Mouse (Mus musculus) Patski (cell line): ENCODE measurements around the gene Zc3h7b. TPM values are rescaled to one million over a fixed set of nuclear protein-coding genes. Genes with fewer than 3 reads are reported as not detected.

ENCODE experiments used
- ATAC-seq: fragments of 100-300 bp; one replicate; pipeline ENCODE4 v1.8.0; 2021
- CTCF ChIA-PET: fragments of 350-600 bp; sonication (Branson Sonifier 250); formaldehyde crosslinking; loops from one replicate; lab custom pipeline; 2022; ENCODE audit warnings: inconsistent platforms; lab: Charles Lee
- POLR2A ChIA-PET: fragments of 350-600 bp; sonication (Branson Sonifier 250); formaldehyde crosslinking; loops from one replicate; lab custom pipeline; 2022; ENCODE audit warnings: antibody characterized with exemption, inconsistent platforms; lab: Charles Lee
- DNase-seq: peaks from one replicate; pipeline ENCODE4 v3.0.0-alpha.2; 2011; ENCODE audit warnings: low read depth, low spot score
- H3K27me3 ChIP-seq: fragments of 371-371 bp; one replicate; pipeline ENCODE4 v1.5.1; 2021
- CTCF ChIP-seq: fragments of 100-300 bp; IDR thresholded peaks from one replicate; pipeline ENCODE4 v1.5.1; 2021
- in situ Hi-C: fragments of 300-500 bp; cut with MboI; formaldehyde crosslinking; loops from 3 replicates; pipeline ENCODE4 v1.11.1; 2018; ENCODE audit warnings: low pct_unique_long_range_greater_than_20kb, mixed read lengths
- polyA plus RNA-seq: library from polyadenylated mRNA; unstranded; gene quantifications from one replicate; pipeline ENCODE4 v1.2.3, GENCODE M21; 2021

Gene Zc3h7b
- polyA plus RNA-seq, 1 experiment from 2014 or later: 90.0 TPM

DNA sequence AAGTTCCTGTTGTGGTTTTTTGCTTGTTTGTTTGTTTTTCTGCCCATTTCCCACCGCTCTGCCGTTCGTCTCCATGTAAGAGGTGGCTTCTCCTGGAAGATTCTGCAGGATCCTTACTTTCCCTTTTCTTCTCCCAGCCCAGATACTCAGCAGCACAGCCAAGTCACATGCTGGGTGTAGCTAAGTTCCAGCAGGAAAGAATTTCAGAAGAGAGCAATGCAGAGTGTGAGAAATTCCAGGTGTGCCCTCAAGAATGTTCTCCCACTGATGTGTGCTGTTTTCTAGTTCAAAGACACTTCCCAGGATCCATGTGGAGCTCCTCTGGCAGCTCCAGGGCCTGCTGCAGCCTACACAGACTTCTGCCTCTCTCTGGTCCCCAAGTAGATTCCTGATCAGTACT, 60.0 kb downstream of the Zc3h7b start:
- ATAC-seq: no peak
- H3K27me3 ChIP-seq: no peaks in the 10 kb centered on the region
- in situ Hi-C loops: no loop called here
- no peak for DNase-seq
- POLR2A ChIA-PET: no interaction called here
- no peak for TF ChIP-seq CTCF
- CTCF ChIA-PET: interaction anchor here (1.0 to 2.1 kb wide), 2 partner anchors 9 to 11 kb away, joined by 3 to 5 read pairs; no protein-coding TSS in a partner anchor

DNA sequence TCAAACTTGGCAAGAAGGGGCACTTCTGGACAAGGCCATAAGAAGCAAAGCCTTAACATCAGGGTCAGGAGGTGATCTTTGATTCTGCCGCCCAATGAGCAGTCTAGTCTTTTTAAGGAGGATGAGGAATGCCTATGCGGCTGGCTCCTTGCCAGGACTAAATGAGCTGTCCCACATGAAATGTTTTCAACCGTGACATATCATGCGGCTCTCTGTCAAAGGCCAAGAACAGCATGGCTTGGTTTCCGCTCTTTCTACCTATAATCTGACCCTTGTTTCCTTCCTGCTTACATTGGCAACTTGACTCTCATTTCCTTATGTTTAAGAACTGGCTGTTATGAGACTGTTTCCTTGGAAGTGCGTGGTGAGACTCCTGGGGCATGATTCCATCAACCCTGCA, 60.8 kb downstream of the Zc3h7b start:
- POLR2A ChIA-PET: no interaction called here

DNA sequence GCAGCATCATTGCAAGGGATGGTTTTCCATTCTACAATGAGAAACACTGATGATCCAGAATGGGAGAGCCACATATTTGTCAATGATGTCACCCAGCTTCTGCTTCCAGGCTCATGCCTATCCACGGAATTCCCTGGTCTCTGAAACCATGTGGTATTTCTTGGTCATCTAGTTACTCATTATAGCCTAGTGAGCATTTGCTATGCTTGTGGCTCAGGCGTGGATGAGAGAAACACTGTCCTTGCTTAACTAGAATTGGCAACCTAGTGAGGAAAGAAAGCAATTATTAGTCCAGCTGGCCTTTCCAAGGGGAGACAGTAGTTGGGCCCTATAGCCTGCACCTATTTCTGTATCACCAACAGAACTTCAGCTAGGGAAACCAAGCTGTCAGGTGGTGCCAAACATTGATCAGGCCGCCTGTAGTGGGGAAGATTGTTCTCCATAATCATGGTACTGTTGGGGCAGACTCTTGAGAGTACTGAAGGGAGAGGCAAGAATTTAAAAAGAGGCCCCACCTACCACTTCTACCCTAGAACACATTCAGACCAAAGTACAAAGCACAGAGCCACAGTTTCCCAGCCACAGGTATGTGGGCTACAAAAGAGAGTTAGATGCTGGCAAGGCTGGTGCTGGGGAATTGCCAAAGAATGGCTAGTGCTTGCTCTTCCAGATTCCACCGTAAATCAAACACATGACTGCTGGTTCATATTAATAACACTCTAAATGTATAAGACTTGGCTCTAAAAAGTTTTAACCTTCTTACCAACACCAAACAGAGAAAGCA, 62.0 kb downstream of the Zc3h7b start:
- ChIA-PET POLR2A (no interaction called here), CTCF (interaction anchor here (1.3 kb wide), 1 partner anchor 105 kb away, joined by 3 read pairs; no protein-coding TSS in a partner anchor)
- ATAC-seq: no peak
- in situ Hi-C loops: no loop called here
- DNase-seq: peak; percentile 48
- no peaks in the 10 kb centered on the region for H3K27me3 ChIP-seq
- TF ChIP-seq CTCF: no peak

More for the DNA sequence above, 60.8 kb downstream of the Zc3h7b start:
- in situ Hi-C loops: no loop called here
- H3K27me3 ChIP-seq: no peaks in the 10 kb centered on the region
- ATAC-seq: no peak
- CTCF ChIA-PET: interaction anchor here (1.3 kb wide), 1 partner anchor 106 kb away, joined by 3 read pairs; no protein-coding TSS in a partner anchor
- TF ChIP-seq CTCF: no peak
- peak; percentile 49 for DNase-seq

DNA sequence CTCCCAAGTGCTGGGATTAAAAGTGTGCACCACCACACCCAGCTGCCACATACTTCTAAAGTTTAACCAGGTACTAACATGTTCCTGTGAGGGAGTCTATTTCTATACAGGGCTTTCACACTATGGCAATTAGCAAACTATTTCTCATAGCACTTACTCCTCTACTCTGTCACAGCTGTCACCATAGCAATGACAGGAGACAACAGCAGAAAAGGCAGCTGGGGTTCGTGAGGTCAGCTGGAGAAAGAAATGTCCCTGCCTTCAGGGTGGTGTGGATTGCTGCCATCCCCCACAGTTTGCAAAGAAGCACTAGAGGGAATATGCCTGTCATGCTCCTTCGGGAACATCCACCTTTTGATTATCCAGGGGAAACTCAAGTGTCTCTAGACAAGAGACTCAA, 63.9 kb downstream of the Zc3h7b start:
- in situ Hi-C loops: no loop called here
- no peaks in the 10 kb centered on the region for H3K27me3 ChIP-seq
- DNase-seq (no peak), ATAC-seq (no peak)
- CTCF ChIA-PET: no interaction called here
- POLR2A ChIA-PET: no interaction called here
- TF ChIP-seq CTCF: no peak

DNA sequence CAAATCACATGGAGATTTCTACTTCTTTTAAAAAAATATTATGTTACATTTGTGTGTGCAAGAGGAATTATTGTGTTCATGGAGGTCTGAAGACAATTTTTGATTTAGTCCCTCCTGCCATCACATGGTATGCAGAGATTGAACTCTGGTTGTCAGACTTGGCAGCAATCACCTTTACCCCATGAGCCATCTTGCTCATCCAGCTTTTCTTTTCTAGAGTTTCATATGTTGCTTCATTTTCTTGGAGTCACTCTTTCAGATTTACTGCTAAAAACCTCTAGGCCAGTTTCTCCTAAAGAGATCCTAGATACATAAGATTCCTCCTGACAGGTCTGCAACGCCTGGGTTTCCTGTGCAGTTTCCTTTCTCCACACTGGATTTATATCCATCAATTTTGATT, 64.7 kb downstream of the Zc3h7b start:
- no peak for DNase-seq
- TF ChIP-seq CTCF: no peak
- H3K27me3 ChIP-seq: no peaks in the 10 kb centered on the region
- CTCF ChIA-PET: interaction anchor here (1.0 to 1.2 kb wide), 2 partner anchors 27 to 58 kb away, joined by 3 read pairs; no protein-coding TSS in a partner anchor
- POLR2A ChIA-PET: interaction anchor here (0.5 to 1.5 kb wide), 2 partner anchors 49 to 432 kb away, joined by 3 to 4 read pairs; partner anchors contain the start of gene Tob2
- in situ Hi-C loops: no loop called here
- no peak for ATAC-seq

DNA sequence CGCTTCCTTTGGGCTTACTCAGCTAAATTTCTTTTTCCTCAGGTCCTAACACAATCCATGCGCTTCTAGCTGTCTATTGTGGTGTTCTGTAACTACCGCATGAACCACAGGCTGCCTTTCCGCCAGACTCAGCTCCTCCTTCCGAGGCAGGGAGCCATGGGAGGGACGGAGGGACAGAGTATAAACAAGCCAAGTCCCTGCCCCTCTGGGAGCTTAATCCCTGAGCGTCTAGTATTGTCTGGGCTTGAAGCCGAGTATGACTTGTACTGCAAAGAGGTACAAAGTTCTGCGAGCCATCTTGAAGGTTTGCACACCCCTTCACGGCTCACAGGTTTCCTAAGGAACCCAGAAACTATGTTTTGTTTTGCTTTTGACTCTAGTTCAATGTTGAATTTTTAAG, 65.3 kb downstream of the Zc3h7b start:
- ATAC-seq (peak; percentile 33), DNase-seq (peak; percentile 88)
- no peak for TF ChIP-seq CTCF
- CTCF ChIA-PET: interaction anchor here (1.0 to 1.2 kb wide), 2 partner anchors 27 to 58 kb away, joined by 3 read pairs; no protein-coding TSS in a partner anchor
- in situ Hi-C loops: no loop called here
- H3K27me3 ChIP-seq: no peaks in the 10 kb centered on the region
- POLR2A ChIA-PET: interaction anchor here (0.9 to 1.5 kb wide), 2 partner anchors 8 to 48 kb away, joined by 4 read pairs; partner anchors contain the start of genes Tef and Tob2

DNA sequence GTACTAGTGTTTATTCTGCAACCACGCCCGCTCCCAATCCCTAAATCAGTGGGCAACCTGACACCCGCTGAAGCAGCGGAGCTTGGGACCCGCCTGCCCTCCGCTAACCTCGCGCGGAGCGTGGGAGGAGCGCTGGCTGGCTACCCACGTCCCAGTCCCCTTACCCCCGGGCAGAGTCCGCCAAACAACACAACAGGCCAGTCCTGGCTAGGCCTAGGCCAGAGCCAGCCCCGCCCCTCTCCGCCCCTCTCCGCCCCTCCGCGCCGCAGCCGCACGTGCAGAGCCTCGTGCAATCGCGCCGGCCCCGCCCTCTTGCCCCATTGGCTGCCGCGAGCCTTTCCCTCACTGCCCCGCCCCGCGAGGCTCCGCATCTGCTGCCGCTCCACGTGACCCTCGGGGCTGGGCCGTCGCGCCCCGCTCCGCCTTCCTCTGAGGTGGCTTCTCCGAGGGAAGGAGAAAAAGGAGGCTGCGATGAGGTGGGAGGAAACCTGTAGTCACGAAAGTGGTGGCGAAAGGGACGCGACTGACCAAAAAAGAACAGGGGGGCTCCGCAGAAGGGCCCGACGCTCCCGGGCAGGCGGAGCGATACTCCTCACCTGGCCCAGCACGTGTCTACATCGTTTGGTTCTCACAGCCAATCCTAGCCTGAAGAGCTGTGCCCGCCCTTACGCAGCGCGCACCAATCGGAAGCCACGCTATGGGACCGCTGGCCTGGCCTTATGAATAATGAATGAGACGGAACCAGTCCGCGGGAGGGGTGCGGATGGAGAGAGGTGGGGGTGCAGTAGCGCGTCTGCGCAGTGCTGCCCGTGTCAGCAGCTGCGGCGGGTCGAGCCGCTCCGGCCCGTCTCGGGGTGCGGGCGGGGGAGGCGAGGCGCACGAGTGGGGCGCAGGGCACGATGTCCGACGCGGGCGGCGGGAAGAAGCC, 66.1 kb downstream of the Zc3h7b start:
- CTCF ChIA-PET: interaction anchor here (1.0 to 1.2 kb wide), 2 partner anchors 28 to 59 kb away, joined by 3 read pairs; no protein-coding TSS in a partner anchor

DNA sequence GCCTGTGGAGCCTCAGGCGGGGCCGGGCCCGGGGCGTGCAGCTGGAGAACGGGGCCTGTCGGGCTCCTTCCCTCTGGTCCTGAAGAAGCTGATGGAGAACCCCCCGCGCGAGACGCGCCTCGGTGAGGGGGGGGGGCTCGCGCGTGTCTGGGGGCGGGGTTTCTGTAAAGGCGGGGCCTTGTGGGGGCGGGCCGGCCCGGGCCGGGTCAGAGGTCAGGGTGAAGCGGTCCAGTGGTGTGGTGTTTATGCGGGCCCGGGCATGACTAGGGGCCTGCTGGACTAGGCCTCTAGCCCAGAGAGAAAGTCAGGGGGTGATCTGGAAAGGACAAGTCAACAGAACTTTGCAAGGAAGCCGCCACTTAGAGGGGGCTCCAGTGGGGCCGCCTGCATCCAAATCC, 66.7 kb downstream of the Zc3h7b start:
- ATAC-seq (peak; percentile 9), DNase-seq (no peak)
- CTCF ChIA-PET: no interaction called here
- POLR2A ChIA-PET: interaction anchor here (0.6 to 1.2 kb wide), 2 partner anchors 19 to 45 kb away, joined by 3 read pairs; no protein-coding TSS in a partner anchor
- TF ChIP-seq CTCF: no peak
- in situ Hi-C loops: no loop called here
- no peaks in the 10 kb centered on the region for H3K27me3 ChIP-seq

More for the DNA sequence above, 66.1 kb downstream of the Zc3h7b start:
- in situ Hi-C loops: no loop called here
- ATAC-seq (peak; percentile 89), DNase-seq (peak; percentile 92)
- no peaks in the 10 kb centered on the region for H3K27me3 ChIP-seq
- no peak for TF ChIP-seq CTCF
- POLR2A ChIA-PET: interaction anchor here (0.6 to 1.5 kb wide), 5 partner anchors 9 to 66 kb away, joined by 3 to 4 read pairs (median 3); partner anchors contain the start of genes Rangap1, Tef, Tob2 and Zc3h7b

DNA sequence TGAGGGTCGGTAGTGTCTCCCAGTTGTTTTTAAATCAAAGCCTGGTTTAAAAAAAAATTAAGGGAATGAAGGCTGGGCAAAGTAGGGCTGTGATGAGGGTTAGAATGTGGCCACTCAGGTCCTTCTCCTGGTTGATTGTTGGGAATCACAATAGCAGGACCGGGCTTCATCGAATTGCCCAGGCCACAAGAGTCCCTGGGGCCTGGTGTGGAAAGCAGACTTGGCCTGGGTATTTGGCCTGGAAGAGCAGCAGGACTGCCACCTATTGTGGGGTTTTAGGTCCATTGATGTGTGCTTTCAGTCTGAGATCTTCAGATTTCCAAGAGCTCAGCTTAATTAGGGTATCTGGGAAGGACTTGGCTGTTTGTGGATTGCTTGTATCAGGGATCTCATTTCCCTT, 67.4 kb downstream of the Zc3h7b start:
- in situ Hi-C loops: no loop called here
- ChIA-PET CTCF (interaction anchor here (0.8 to 1.8 kb wide), 3 partner anchors 13 to 19 kb away, joined by 3 to 4 read pairs (median 3); no protein-coding TSS in a partner anchor), POLR2A (interaction anchor here (1.4 kb wide), 1 partner anchor 18 kb away, joined by 4 read pairs; no protein-coding TSS in a partner anchor)
- no peak for ATAC-seq
- no peak for TF ChIP-seq CTCF
- no peak for DNase-seq
- H3K27me3 ChIP-seq: no peaks in the 10 kb centered on the region
